Comparison of ENCODE assay signal across 26 mouse cellular contexts in the genomic region with DNA sequence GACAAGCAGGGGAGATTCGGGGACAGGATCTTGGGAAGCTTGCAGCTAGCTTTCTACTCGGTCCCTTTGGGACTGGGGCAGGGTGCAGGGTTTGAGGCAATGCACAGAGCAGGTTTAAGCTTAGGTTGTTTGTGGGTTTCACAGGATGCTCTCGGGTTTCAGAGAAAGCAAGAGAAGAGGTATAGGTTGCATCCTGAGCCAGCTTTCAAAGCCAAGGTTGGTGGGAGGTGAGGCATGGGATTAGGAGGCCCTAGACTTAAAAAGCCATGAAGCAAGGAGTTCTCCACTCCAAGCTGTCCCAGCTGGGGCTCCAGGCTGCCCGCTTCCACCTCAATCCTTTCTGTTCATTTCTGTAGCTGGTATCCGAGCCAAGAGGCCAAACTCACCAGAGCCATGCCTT. TPM values are rescaled to one million over a fixed set of nuclear protein-coding genes. Genes with fewer than 3 reads are reported as not detected.
DNase-seq lines count a peak whose midpoint lies in the region; ATAC-seq and TF ChIP-seq lines count a peak whose summit lies in the region.
"Had no signal": no experiment of that assay in that cellular context is flagged by ENCODE, and none has a peak within 500 bp of the region (broad histone marks: within the 10 kb centered on the region; RNA-seq: fewer than 3 reads in every experiment).

A gene (plus strand): TSS at position 301 of the 400 bp plus-strand sequence.

- H3K4me1 ChIP-seq in forebrain, embryonic 10.5 days = peaks cover 28% of the 10 kb centered on the region
- no peaks in the 10 kb centered on the region for H3K4me1 ChIP-seq in forebrain, embryonic 14.5 days (ENCODE audit: control insufficient read depth, insufficient read depth, low read length)
- H3K4me1 ChIP-seq in limb, embryonic 14.5 days (ENCODE audit: control insufficient read depth, insufficient read depth, low read length) = peaks cover 15% of the 10 kb centered on the region
- H3K4me1 ChIP-seq in limb, embryonic 10.5 days = peaks cover 10% of the 10 kb centered on the region
- H3K4me1 ChIP-seq in embryonic facial prominence, embryonic 10.5 days = peaks cover 23% of the 10 kb centered on the region
- H3K4me1 ChIP-seq in embryonic facial prominence, embryonic 14.5 days (ENCODE audit: control insufficient read depth, insufficient read depth, low read length) = peaks cover 9% of the 10 kb centered on the region; the same call in 1 of the 2 replicates
- H3K4me1 ChIP-seq: forebrain, embryonic 12.5 days; forebrain, embryonic 15.5 days had no signal

- TF ChIP-seq POLR2A in limb, embryonic 14.5 days (IDR thresholded peaks at IDR 0.05; ENCODE audit: borderline replicate concordance, extremely low read depth, insufficient read depth, insufficient read length) = no peak

- H3K36me3 ChIP-seq in forebrain, embryonic 10.5 days (replicated peaks) = no peaks in the 10 kb centered on the region
- no peaks in the 10 kb centered on the region for H3K36me3 ChIP-seq in forebrain, embryonic 14.5 days (ENCODE audit: control insufficient read depth, insufficient read depth, low read length)
- no peaks in the 10 kb centered on the region for H3K36me3 ChIP-seq in limb, embryonic 14.5 days (ENCODE audit: control insufficient read depth, insufficient read depth, low read length)
- no peaks in the 10 kb centered on the region for H3K36me3 ChIP-seq in limb, embryonic 10.5 days
- no peaks in the 10 kb centered on the region for H3K36me3 ChIP-seq in embryonic facial prominence, embryonic 10.5 days (replicated peaks)
- H3K36me3 ChIP-seq in embryonic facial prominence, embryonic 14.5 days (ENCODE audit: control insufficient read depth, insufficient read depth, low read length) = no peaks in the 10 kb centered on the region
- H3K36me3 ChIP-seq: embryonic facial prominence, embryonic 13.5 days; forebrain, embryonic 12.5 days; forebrain, embryonic 15.5 days; G1E had no signal

- no peaks in the 10 kb centered on the region for H3K9me3 ChIP-seq in forebrain, embryonic 10.5 days
- no peaks in the 10 kb centered on the region for H3K9me3 ChIP-seq in forebrain, embryonic 14.5 days (replicated peaks; ENCODE audit: control insufficient read depth, low read length)
- H3K9me3 ChIP-seq in limb, embryonic 14.5 days (ENCODE audit: control insufficient read depth, low read length) = no peaks in the 10 kb centered on the region
- H3K9me3 ChIP-seq in limb, embryonic 10.5 days (replicated peaks) = no peaks in the 10 kb centered on the region
- H3K9me3 ChIP-seq in embryonic facial prominence, embryonic 10.5 days = no peaks in the 10 kb centered on the region
- H3K9me3 ChIP-seq in embryonic facial prominence, embryonic 14.5 days (ENCODE audit: control insufficient read depth, low read length) = no peaks in the 10 kb centered on the region
- H3K9me3 ChIP-seq: embryonic facial prominence, embryonic 13.5 days; forebrain, embryonic 12.5 days; forebrain, embryonic 15.5 days; G1E had no signal

- no peaks in the 10 kb centered on the region for H3K27me3 ChIP-seq in forebrain, embryonic 10.5 days (ENCODE audit: poor library complexity, severe bottlenecking)
- H3K27me3 ChIP-seq in forebrain, embryonic 14.5 days (replicated peaks; ENCODE audit: control insufficient read depth, insufficient read depth, low read length) = no peaks in the 10 kb centered on the region
- H3K27me3 ChIP-seq in limb, embryonic 14.5 days (ENCODE audit: control insufficient read depth, insufficient read depth, low read length) = no peaks in the 10 kb centered on the region
- no peaks in the 10 kb centered on the region for H3K27me3 ChIP-seq in limb, embryonic 10.5 days (ENCODE audit: low read depth, poor library complexity, severe bottlenecking)
- H3K27me3 ChIP-seq in embryonic facial prominence, embryonic 10.5 days (replicated peaks; ENCODE audit: low read depth, poor library complexity, severe bottlenecking) = no peaks in the 10 kb centered on the region
- no peaks in the 10 kb centered on the region for H3K27me3 ChIP-seq in embryonic facial prominence, embryonic 14.5 days (replicated peaks; ENCODE audit: control insufficient read depth, insufficient read depth, low read length)
- H3K27me3 ChIP-seq: CH12.LX; embryonic facial prominence, embryonic 13.5 days; forebrain, embryonic 12.5 days; forebrain, embryonic 15.5 days; Patski had no signal

- WGBS in forebrain, embryonic 10.5 days = 69% methylated on average over 5 of the region's 5 CpGs
- WGBS in forebrain, embryonic 14.5 days = 67% methylated on average over 5 of the region's 5 CpGs
- WGBS in limb, embryonic 14.5 days = 59% methylated on average over 5 of the region's 5 CpGs
- WGBS in limb, embryonic 10.5 days = 79% methylated on average over 5 of the region's 5 CpGs
- WGBS in embryonic facial prominence, embryonic 10.5 days = 76% methylated on average over 5 of the region's 5 CpGs
- WGBS in embryonic facial prominence, embryonic 14.5 days = 66% methylated on average over 5 of the region's 5 CpGs

- no peak within 1 kb of the TSS for H3K4me3 ChIP-seq in forebrain, embryonic 10.5 days
- no peak within 1 kb of the TSS for H3K4me3 ChIP-seq in forebrain, embryonic 14.5 days (ENCODE audit: low read depth, low read length)
- no peak within 1 kb of the TSS for H3K4me3 ChIP-seq in limb, embryonic 14.5 days (replicated peaks; ENCODE audit: low read length)
- no peak within 1 kb of the TSS for H3K4me3 ChIP-seq in limb, embryonic 10.5 days
- no peak within 1 kb of the TSS for H3K4me3 ChIP-seq in embryonic facial prominence, embryonic 10.5 days
- no peak within 1 kb of the TSS for H3K4me3 ChIP-seq in embryonic facial prominence, embryonic 14.5 days (ENCODE audit: low read depth, low read length)
- H3K4me3 ChIP-seq: embryonic facial prominence, embryonic 13.5 days; forebrain, embryonic 12.5 days; forebrain, embryonic 15.5 days had no signal

- no peak for DNase-seq in forebrain, embryonic 10.5 days (ENCODE audit: extremely low spot score, low spot score)
- DNase-seq in forebrain, embryonic 14.5 days (ENCODE audit: low spot score) = no peak
- no peak for DNase-seq in limb, embryonic 14.5 days (ENCODE audit: low spot score)
- no peak for DNase-seq in limb, embryonic 10.5 days (ENCODE audit: low spot score)
- no peak for DNase-seq in embryonic facial prominence, embryonic 10.5 days (ENCODE audit: low spot score)
- DNase-seq in embryonic facial prominence, embryonic 14.5 days (ENCODE audit: low spot score) = peak; percentile 53
- DNase-seq in adrenal gland, postnatal 4 days (ENCODE audit: low spot score in 2 of 2) = no peak
- DNase-seq: adrenal gland, adult 8-10 months; adrenal gland, postnatal 36 days; B cell, adult 2 months; cerebellum, adult 11 months; cerebellum, adult 18-20 months; cerebellum, adult 8-10 months; cerebellum, adult 9-11 months; cerebellum, postnatal 14 days; cerebellum, postnatal 36 days; embryo, embryonic 11 days; forebrain, postnatal 0 days had no signal

- H3K4me2 ChIP-seq in forebrain, embryonic 14.5 days (ENCODE audit: low read length) = no peak within 1 kb of the TSS
- H3K4me2 ChIP-seq in limb, embryonic 14.5 days (replicated peaks; ENCODE audit: low read depth, low read length, severe bottlenecking) = no peak within 1 kb of the TSS
- no peak within 1 kb of the TSS for H3K4me2 ChIP-seq in embryonic facial prominence, embryonic 14.5 days (ENCODE audit: low read depth, low read length)
- H3K4me2 ChIP-seq: embryonic facial prominence, embryonic 13.5 days; forebrain, embryonic 12.5 days; forebrain, embryonic 15.5 days had no signal

- no peak within 1 kb of the TSS for H3K9ac ChIP-seq in forebrain, embryonic 14.5 days (ENCODE audit: low read length)
- no peak within 1 kb of the TSS for H3K9ac ChIP-seq in limb, embryonic 14.5 days (ENCODE audit: low read depth, low read length, severe bottlenecking)
- no peak within 1 kb of the TSS for H3K9ac ChIP-seq in embryonic facial prominence, embryonic 14.5 days (ENCODE audit: low read depth, low read length)
- H3K9ac ChIP-seq: embryonic facial prominence, embryonic 13.5 days; forebrain, embryonic 12.5 days; forebrain, embryonic 15.5 days; forebrain, postnatal 0 days had no signal

- ATAC-seq in forebrain, embryonic 14.5 days = no peak
- ATAC-seq in limb, embryonic 14.5 days (ENCODE audit: low FRiP score, low read depth) = peak; percentile 17; the same call in 1 of the 2 replicates
- peak; percentile 42; the same call in 1 of the 2 replicates for ATAC-seq in embryonic facial prominence, embryonic 14.5 days (ENCODE audit: low read depth)
- ATAC-seq: activated CD4-positive, CD25-positive, alpha-beta regulatory T cell, adult 4 months; CD4-positive, CD25-positive, alpha-beta regulatory T cell, adult 4 months; forebrain, embryonic 15.5 days; forebrain, postnatal 0 days; Patski had no signal

- H3K27ac ChIP-seq in forebrain, embryonic 10.5 days = 0 out of 2 replicates have a peak within 1 kb of the TSS, but pooled peaks have one; percentile 15
- H3K27ac ChIP-seq in forebrain, embryonic 14.5 days (ENCODE audit: low read depth, low read length) = no peak within 1 kb of the TSS
- peak within 1 kb of the TSS; percentile 48; the same call in 1 of the 2 replicates for H3K27ac ChIP-seq in limb, embryonic 14.5 days (replicated peaks; ENCODE audit: low read depth, low read length)
- no peak within 1 kb of the TSS for H3K27ac ChIP-seq in limb, embryonic 10.5 days
- peak within 1 kb of the TSS; percentile 30; the same call in 1 of the 2 replicates for H3K27ac ChIP-seq in embryonic facial prominence, embryonic 10.5 days (replicated peaks)
- peak within 1 kb of the TSS; percentile 39 for H3K27ac ChIP-seq in embryonic facial prominence, embryonic 14.5 days (replicated peaks; ENCODE audit: low read depth, low read length)
- H3K27ac ChIP-seq: embryonic facial prominence, embryonic 13.5 days; forebrain, embryonic 12.5 days; forebrain, embryonic 15.5 days had no signal

RNA-seq across cellular contexts. Expression of the gene that starts here (rescaled TPM):
- polyA plus RNA-seq in forebrain, embryonic 10.5 days (2016; fragmentation: Nextera tagmentation; extraction: Ambion mirVana) = 0.05 TPM in 1 of 2 replicates, not detected in the other
- polyA plus RNA-seq in forebrain, embryonic 14.5 days (2014; fragmentation: Nextera tagmentation; extraction: Ambion mirVana) = not detected in 2 replicates
- 0.04 and 0.10 TPM in 2 replicates for polyA plus RNA-seq in limb, embryonic 14.5 days (2012; rRNA removed)
- polyA plus RNA-seq in limb, embryonic 14.5 days (2014; fragmentation: Nextera tagmentation; extraction: Ambion mirVana) = 0.06 and 0.12 TPM in 2 replicates
- 0.03 TPM in 1 of 2 replicates, not detected in the other for polyA plus RNA-seq in limb, embryonic 10.5 days (2016; fragmentation: Nextera tagmentation; extraction: Ambion mirVana)
- 0.03 and 0.04 TPM in 2 replicates for polyA plus RNA-seq in embryonic facial prominence, embryonic 10.5 days (2016; fragmentation: Nextera tagmentation; extraction: Ambion mirVana)
- 1.2 and 1.4 TPM in 2 replicates for polyA plus RNA-seq in embryonic facial prominence, embryonic 14.5 days (2014; fragmentation: Nextera tagmentation; extraction: Ambion mirVana)
- total RNA-seq in adrenal gland, postnatal 4 days (2021) = under 1 TPM; 0.11 TPM
- total RNA-seq: CH12.LX had no signal
- polyA plus RNA-seq: forebrain, embryonic 15.5 days; forebrain, postnatal 0 days had no signal

Comparison
In these comparisons a context has a peak if more than half of its experiments do, and no peak if none do; other contexts are left out.
1. H3K27ac ChIP-seq: peak in forebrain, embryonic 10.5 days (single experiment), embryonic facial prominence, embryonic 10.5 days (single experiment) and embryonic facial prominence, embryonic 14.5 days (single experiment); none in forebrain, embryonic 14.5 days (single experiment) and limb, embryonic 10.5 days (single experiment).
2. Peak in ATAC-seq and H3K27ac ChIP-seq in limb, embryonic 14.5 days; RNA of the gene not detected or under 1 TPM.